Mouse (Mus musculus): ENCODE results near the gene B3galt2.

The B3galt2 gene

DNA sequence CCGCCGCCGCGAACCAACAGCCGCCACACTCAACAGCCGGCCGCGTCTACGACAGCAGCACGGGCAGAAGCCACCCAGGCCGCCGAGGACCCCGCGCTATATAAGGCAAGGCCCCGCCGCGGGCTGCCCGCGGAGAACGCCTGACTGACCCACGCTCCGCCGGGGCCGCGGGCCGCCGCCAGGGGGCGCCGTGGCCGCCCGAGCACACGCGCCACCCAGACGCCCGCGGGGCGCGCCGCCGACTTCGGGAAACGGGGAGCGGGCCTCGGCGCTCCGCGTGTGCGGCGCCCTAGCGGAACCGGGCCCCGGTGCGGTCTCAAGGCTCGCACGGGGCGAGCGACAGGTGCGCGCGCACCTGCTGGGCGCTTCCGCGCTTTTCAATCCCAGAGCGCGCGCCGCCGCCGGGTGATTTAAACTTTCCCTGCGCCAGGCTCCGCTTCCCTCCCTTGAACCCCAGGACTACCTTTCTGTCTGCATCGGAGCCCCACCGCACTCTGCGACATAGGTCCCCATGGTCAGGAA, 62.3 kb downstream of the B3galt2 start, which contains the start of gene Cdc73:
Cdc73 (minus strand) TSS at position 153 of the 522 bp plus-strand sequence.
- DNase-seq (ENCODE audit: low spot score): peak; percentile 94

All from layer of hippocampus, adult 11-12 months (tissue).